Mouse (Mus musculus) MEL (cell line): ENCODE data around the gene Coch. TPM values are rescaled to one million over a fixed set of nuclear protein-coding genes. Genes with fewer than 3 reads are reported as not detected.

Experiments
- DNase-seq: peaks from one replicate; pipeline ENCODE4 v3.0.0; 2011; ENCODE audit warnings: low read depth, low spot score
- H3K27ac ChIP-seq: 2 replicates; pipeline ENCODE4 v1.5.1; 2012; ENCODE audit warnings: low read depth, mild to moderate bottlenecking, control low read depth, low read length, moderate library complexity; ENCODE audit not compliant: control insufficient read depth
- H3K27me3 ChIP-seq, 2 experiments: fragments of 150-350 bp in 1 of 2; sonication (generic) in 1 of 2; 2 replicates each; pipeline ENCODE4 v1.6.1; 2012; ENCODE audit warnings: low read length in 2 of 2, mild to moderate bottlenecking in 2 of 2, improper control_type of control experiment in 1 of 2, moderate library complexity in 1 of 2; ENCODE audit not compliant: insufficient read depth in 2 of 2, control insufficient read depth in 1 of 2
- H3K36me3 ChIP-seq, 2 experiments: 2 replicates each; pipeline ENCODE4 v1.6.1; 2012 to 2014; ENCODE audit warnings: low read length in 2 of 2, improper control_type of control experiment in 1 of 2, inconsistent platforms in 1 of 2, mild to moderate bottlenecking in 1 of 2; ENCODE audit not compliant: insufficient read depth in 2 of 2, control insufficient read depth in 1 of 2
- H3K4me1 ChIP-seq, 2 experiments: fragments of 150-350 bp in 1 of 2; sonication (generic) in 1 of 2; 2 replicates each; pipeline ENCODE4 v1.6.1; 2012; ENCODE audit warnings: low read length in 2 of 2, improper control_type of control experiment in 1 of 2, mild to moderate bottlenecking in 1 of 2; ENCODE audit not compliant: insufficient read depth in 2 of 2, control insufficient read depth in 1 of 2
- H3K4me3 ChIP-seq, 2 experiments: fragments of 150-350 bp in 1 of 2; sonication (generic) in 1 of 2; 2 replicates each; pipeline ENCODE4 v1.5.1; 2012; ENCODE audit warnings: low read depth in 2 of 2, low read length in 2 of 2, mild to moderate bottlenecking in 2 of 2, moderate library complexity in 2 of 2, control low read depth in 1 of 2, improper control_type of control experiment in 1 of 2; ENCODE audit not compliant: control insufficient read depth in 1 of 2, insufficient read depth in 1 of 2
- H3K79me2 ChIP-seq: 2 replicates; pipeline ENCODE4 v1.6.1; 2012; ENCODE audit warnings: mild to moderate bottlenecking, low read length, moderate library complexity; ENCODE audit not compliant: control insufficient read depth, poor library complexity, insufficient read depth
- H3K9ac ChIP-seq: 2 replicates; pipeline ENCODE4 v1.6.1; 2012; ENCODE audit warnings: low read depth, mild to moderate bottlenecking, control low read depth, low read length, moderate library complexity; ENCODE audit not compliant: control insufficient read depth, poor library complexity, severe bottlenecking
- H3K9me3 ChIP-seq: fragments of 150-350 bp; sonication (generic); replicated peaks from 2 replicates; pipeline ENCODE4 v1.6.1; 2012; ENCODE audit warnings: mild to moderate bottlenecking, low read length, improper control_type of control experiment, moderate library complexity; ENCODE audit not compliant: insufficient read depth
- BHLHE40 ChIP-seq: IDR thresholded peaks from 2 replicates; pipeline ENCODE4 v1.6.1; 2012; ENCODE audit warnings: low read depth, mild to moderate bottlenecking, inconsistent platforms, low read length, improper control_type of control experiment, borderline replicate concordance
- EP300 ChIP-seq, 2 experiments: IDR thresholded peaks; 2 replicates each; pipeline ENCODE4 v1.6.1; 2011; ENCODE audit warnings: improper control_type of control experiment in 2 of 2, low read length in 2 of 2, low read depth in 1 of 2, mild to moderate bottlenecking in 1 of 2
- GABPA ChIP-seq: IDR thresholded peaks from 2 replicates; pipeline ENCODE4 v1.6.1; 2012; ENCODE audit warnings: low read depth, mild to moderate bottlenecking, inconsistent platforms, low read length, improper control_type of control experiment, moderate library complexity
- GATA1 ChIP-seq: IDR thresholded peaks from 2 replicates; pipeline ENCODE4 v1.6.1; 2011; ENCODE audit warnings: low read depth, low read length, improper control_type of control experiment
- KAT2A ChIP-seq: conservative IDR thresholded peaks from 2 replicates; pipeline ENCODE4 v1.6.1; 2012; ENCODE audit warnings: low read depth, low read length, improper control_type of control experiment, inconsistent platforms
- MAFK ChIP-seq: IDR thresholded peaks from 2 replicates; pipeline ENCODE4 v1.6.1; 2011; ENCODE audit warnings: low read depth, mild to moderate bottlenecking, low read length, improper control_type of control experiment, borderline replicate concordance
- MEF2A ChIP-seq: IDR thresholded peaks from 2 replicates; pipeline ENCODE4 v1.6.1; 2014; ENCODE audit warnings: low read depth, mild to moderate bottlenecking, inconsistent platforms, low read length, improper control_type of control experiment; ENCODE audit not compliant: poor library complexity, insufficient replicate concordance, severe bottlenecking; ENCODE audit errors: extremely low read depth
- NRF1 ChIP-seq: IDR thresholded peaks from 2 replicates; pipeline ENCODE4 v1.6.1; 2014; ENCODE audit warnings: low read depth, mild to moderate bottlenecking, inconsistent platforms, low read length, improper control_type of control experiment, moderate library complexity; ENCODE audit not compliant: poor library complexity, insufficient read depth, severe bottlenecking
- POLR2AphosphoS2 ChIP-seq: IDR thresholded peaks from 2 replicates; pipeline ENCODE4 v1.6.1; 2011; ENCODE audit warnings: low read length, improper control_type of control experiment
- POLR2AphosphoS5 ChIP-seq: IDR thresholded peaks from 2 replicates; pipeline ENCODE4 v1.6.1; 2012; ENCODE audit warnings: low read depth, borderline replicate concordance, mild to moderate bottlenecking, inconsistent platforms, low read length, moderate library complexity, mixed read lengths
- RAD21 ChIP-seq: IDR thresholded peaks from 2 replicates; pipeline ENCODE4 v1.6.1; 2011; ENCODE audit warnings: mild to moderate bottlenecking, low read depth, low read length, improper control_type of control experiment
- SIN3A ChIP-seq: IDR thresholded peaks from 2 replicates; pipeline ENCODE4 v1.6.1; 2012; ENCODE audit warnings: low read length, improper control_type of control experiment, inconsistent platforms
- SMC3 ChIP-seq: IDR thresholded peaks from 2 replicates; pipeline ENCODE4 v1.6.1; 2011; ENCODE audit warnings: low read depth, low read length, improper control_type of control experiment
- TBP ChIP-seq: IDR thresholded peaks from 2 replicates; pipeline ENCODE4 v1.8.0; 2011; ENCODE audit warnings: low read depth, low read length, improper control_type of control experiment
- TCF12 ChIP-seq: IDR thresholded peaks from 2 replicates; pipeline ENCODE4 v1.6.1; 2014; ENCODE audit warnings: low read depth, mild to moderate bottlenecking, inconsistent platforms, low read length, improper control_type of control experiment, moderate library complexity
- USF1 ChIP-seq: IDR thresholded peaks from 2 replicates; pipeline ENCODE4 v1.6.1; 2014; ENCODE audit warnings: low read depth, mild to moderate bottlenecking, inconsistent platforms, low read length, improper control_type of control experiment, moderate library complexity
- USF2 ChIP-seq, 2 experiments: IDR thresholded peaks; 2 replicates each; pipeline ENCODE4 v1.6.1; 2011 to 2012; ENCODE audit warnings: improper control_type of control experiment in 2 of 2, low read length in 2 of 2, borderline replicate concordance in 1 of 2, inconsistent platforms in 1 of 2, low read depth in 1 of 2, mild to moderate bottlenecking in 1 of 2; ENCODE audit not compliant: insufficient read depth in 1 of 2
- ZKSCAN1 ChIP-seq: IDR thresholded peaks from 2 replicates; pipeline ENCODE4 v1.6.1; 2012; ENCODE audit warnings: low read depth, mild to moderate bottlenecking, inconsistent platforms, low read length, improper control_type of control experiment, moderate library complexity
- polyA plus RNA-seq, 2 experiments: library from polyadenylated mRNA; stranded (reverse) in 1 of 2; unstranded in 1 of 2; fragments of >175 nt in 1 of 2; fragments of >200 nt in 1 of 2; gene quantifications; 2 replicates each; pipeline versions ENCODE4 v1.2.1 to v1.2.4; 2012; ENCODE audit warnings: low replicate concordance in 2 of 2, low read depth in 1 of 2; ENCODE audit not compliant: insufficient read length in 2 of 2, insufficient read depth in 1 of 2, missing spikeins in 1 of 2
- total RNA-seq: library from RNA; depleted of rRNA; stranded (reverse); fragments of 300-350 nt; gene quantifications from 2 replicates; pipeline ENCODE4 v1.2.3, GENCODE M21; 2012

Coch gene
- total and polyA plus RNA-seq, 3 experiments: not detected

GRCm38 (mm10) chr12:51589263-51589662 lies 3.9 kb upstream of the Coch start:
- Histone ChIP-seq H3K79me2 (no peaks in the 10 kb centered on the region), H3K4me3 (no peak overlapping the region), H3K36me3 (no peaks in the 10 kb centered on the region), H3K27ac (no peak overlapping the region), H3K27me3 (no peaks in the 10 kb centered on the region), H3K4me1 (no peaks in the 10 kb centered on the region), H3K9me3 (no peaks in the 10 kb centered on the region), H3K9ac (no peak overlapping the region)
- TF ChIP-seq EP300 (IDR thresholded peaks at IDR 0.05; ENCODE audit: low read depth in 1 of 2, low read length in 2 of 2): peak in 1 of 2 experiments; percentile 26; a peak in 1 of 4 replicates
- TF ChIP-seq GATA1: peak; percentile 51
- TF ChIP-seq POLR2AphosphoS5: no peak
- TF ChIP-seq KAT2A: no peak
- peak; percentile 22; the same call in 1 of the 2 replicates for TF ChIP-seq TCF12
- TF ChIP-seq GABPA: no peak
- DNase-seq: peak; percentile 59

GRCm38 (mm10) chr12:51591921-51592320 lies 1.2 kb upstream of the Coch start:
- TF ChIP-seq BHLHE40 (no peak), MEF2A (no peak), ZKSCAN1 (no peak), KAT2A (no peak), RAD21 (no peak), USF1 (no peak), POLR2AphosphoS2 (no peak), TCF12 (no peak), TBP (no peak), EP300 (IDR thresholded peaks at IDR 0.05; ENCODE audit: low read depth in 1 of 2, low read length in 2 of 2) (no peak), GABPA (no peak), MAFK (no peak), USF2 (IDR thresholded peaks at IDR 0.05; ENCODE audit: borderline replicate concordance in 1 of 2, insufficient read depth in 1 of 2, low read depth in 1 of 2, low read length in 2 of 2) (no peak), NRF1 (no peak), SMC3 (no peak), SIN3A (no peak), GATA1 (no peak)
- no peak overlapping the region for H3K4me3 ChIP-seq
- no peaks in the 10 kb centered on the region for H3K79me2 ChIP-seq
- H3K9me3 ChIP-seq: no peaks in the 10 kb centered on the region
- no peaks in the 10 kb centered on the region; a peak in 1 of 4 replicates for H3K27me3 ChIP-seq
- DNase-seq: no peak
- no peaks in the 10 kb centered on the region for H3K36me3 ChIP-seq
- H3K27ac ChIP-seq: no peak overlapping the region
- no peak overlapping the region for H3K9ac ChIP-seq
- no peaks in the 10 kb centered on the region for H3K4me1 ChIP-seq
